Mouse (Mus musculus): Measurements from ENCODE around the gene Samhd1.

- TF ChIP-seq CTCF (IDR thresholded peaks at IDR 0.05; ENCODE audit: low read depth, low read length) (no peak), POLR2A (IDR thresholded peaks at IDR 0.05; ENCODE audit: extremely low read depth, insufficient read depth, low read length) (no peak)
Measured at GRCm38 (mm10) chr2:157074186-157074724, 60.8 kb downstream of the Samhd1 start.
